Mouse (Mus musculus) liver, embryonic 14.5 days (tissue): Measurements from ENCODE around the gene Faim2. TPM values are rescaled to one million over a fixed set of nuclear protein-coding genes. Genes with fewer than 3 reads are reported as not detected.

Source experiments
- ATAC-seq: fragments of 200-750 bp; cut with Nextera tagmentation; 2 replicates; pipeline ENCODE4 v1.8.0; 2017; ENCODE audit warnings: moderate number of reproducible peaks, mild to moderate bottlenecking, moderate library complexity; ENCODE audit not compliant: insufficient read depth
- DNase-seq, 3 experiments: peaks; one replicate each; pipeline ENCODE4 v3.0.0-alpha.2; 2012 to 2013; ENCODE audit warnings: low read depth in 3 of 3, low spot score in 3 of 3
- H3K27ac ChIP-seq: fragments of 300-500 bp; sonication (generic); 2 replicates; pipeline ENCODE4 v1.5.1; 2014; ENCODE audit warnings: moderate library complexity, mild to moderate bottlenecking, control low read depth, inconsistent platforms
- H3K27me3 ChIP-seq: fragments of 300-500 bp; sonication (generic); 2 replicates; pipeline ENCODE4 v1.6.1; 2014; ENCODE audit warnings: mild to moderate bottlenecking, low read length, moderate library complexity; ENCODE audit not compliant: control insufficient read depth, insufficient read depth
- H3K36me3 ChIP-seq: fragments of 300-500 bp; sonication (generic); replicated peaks from 2 replicates; pipeline ENCODE4 v1.6.1; 2014; ENCODE audit warnings: low read depth; ENCODE audit not compliant: control insufficient read depth, insufficient read depth
- H3K4me1 ChIP-seq, 2 experiments: fragments of 200-500 bp in 1 of 2; fragments of 300-500 bp in 1 of 2; sonication (generic) in 1 of 2; replicated peaks; 2 replicates each; pipeline ENCODE4 v1.6.1; 2012 to 2014; ENCODE audit warnings: antibody characterized with exemption in 1 of 2, inconsistent platforms in 1 of 2, low read length in 1 of 2; ENCODE audit not compliant: control insufficient read depth in 2 of 2, insufficient read depth in 2 of 2
- H3K4me2 ChIP-seq: fragments of 300-500 bp; sonication (generic); 2 replicates; pipeline ENCODE4 v1.6.1; 2014; ENCODE audit warnings: low read depth, mild to moderate bottlenecking, control low read depth, moderate library complexity
- H3K4me3 ChIP-seq, 2 experiments: fragments of 200-500 bp in 1 of 2; fragments of 300-500 bp in 1 of 2; sonication (generic) in 1 of 2; 2 replicates each; pipeline ENCODE4 v1.5.1; 2012 to 2014; ENCODE audit warnings: low read depth in 2 of 2, low read length in 2 of 2, mild to moderate bottlenecking in 2 of 2, control low read depth in 1 of 2, inconsistent platforms in 1 of 2, moderate library complexity in 1 of 2; ENCODE audit not compliant: insufficient read depth in 1 of 2
- H3K9ac ChIP-seq: fragments of 300-500 bp; sonication (generic); replicated peaks from 2 replicates; pipeline ENCODE4 v1.6.1; 2014; ENCODE audit warnings: mild to moderate bottlenecking, control low read depth, moderate library complexity
- H3K9me3 ChIP-seq: fragments of 300-500 bp; sonication (generic); 2 replicates; pipeline ENCODE4 v1.6.1; 2016; ENCODE audit warnings: low read length, mixed read lengths; ENCODE audit not compliant: control insufficient read depth
- CTCF ChIP-seq: IDR thresholded peaks from 2 replicates; pipeline ENCODE4 v1.5.1; 2016; ENCODE audit warnings: antibody characterized with exemption, low read depth, control low read depth
- EP300 ChIP-seq: IDR thresholded peaks from 2 replicates; pipeline ENCODE4 v1.6.1; 2016; ENCODE audit warnings: antibody characterized with exemption, low read depth
- WGBS: fragments of 180-500 bp; shearing (Covaris S2); extraction: QIAGEN DNeasy Blood & Tissue Kit; methylation state at CpG from one replicate; pipeline ENCODE4 v1.1.7; 2014; ENCODE audit not compliant: insufficient replicate concordance; 5-methylcytosine and 5-hydroxymethylcytosine counted together
- polyA plus RNA-seq, 2 experiments: library from polyadenylated mRNA; depleted of rRNA in 1 of 2; stranded (reverse) in 1 of 2; unstranded in 1 of 2; fragments of >200 nt; fragmentation: Nextera tagmentation in 1 of 2; extraction: Ambion mirVana in 1 of 2; gene quantifications; 2 replicates each; pipeline versions ENCODE4 v1.2.1 to v1.2.3; 2012 to 2014

Faim2 gene
- polyA plus RNA-seq, 2 experiments = not detected

DNA sequence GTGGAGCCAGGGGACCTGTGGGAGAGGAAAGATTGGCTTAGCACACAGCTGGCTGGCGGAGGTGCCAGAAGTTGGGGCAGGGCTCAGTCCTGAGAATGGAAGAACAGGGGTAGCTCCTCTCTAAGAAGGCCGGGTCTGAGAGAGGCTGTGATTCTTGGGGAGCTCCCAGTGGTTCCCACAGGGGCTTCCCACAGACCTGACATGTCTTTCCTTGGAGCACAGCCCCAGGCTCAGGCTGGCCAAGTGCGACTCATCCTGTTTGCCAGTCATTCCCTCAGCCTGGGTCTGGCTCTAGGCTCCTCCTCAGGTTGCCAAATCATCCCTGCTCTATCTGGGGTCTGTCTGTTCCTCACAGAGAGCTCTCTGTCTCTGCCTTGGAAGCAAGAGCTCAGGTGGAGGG is 17.3 kb downstream of the Faim2 start:
- no peak overlapping the region for H3K9ac ChIP-seq
- TF ChIP-seq CTCF (no peak), EP300 (no peak)
- WGBS = 48% methylated on average over 3 of the region's 3 CpGs
- no peak overlapping the region for H3K4me3 ChIP-seq
- no peaks in the 10 kb centered on the region; a peak in 1 of 4 replicates for H3K4me1 ChIP-seq
- no peaks in the 10 kb centered on the region for H3K27me3 ChIP-seq
- no peaks in the 10 kb centered on the region for H3K9me3 ChIP-seq
- ATAC-seq (no peak), DNase-seq (no peak)
- no peaks in the 10 kb centered on the region for H3K36me3 ChIP-seq
- no peak overlapping the region for H3K27ac ChIP-seq
- H3K4me2 ChIP-seq = no peak overlapping the region

DNA sequence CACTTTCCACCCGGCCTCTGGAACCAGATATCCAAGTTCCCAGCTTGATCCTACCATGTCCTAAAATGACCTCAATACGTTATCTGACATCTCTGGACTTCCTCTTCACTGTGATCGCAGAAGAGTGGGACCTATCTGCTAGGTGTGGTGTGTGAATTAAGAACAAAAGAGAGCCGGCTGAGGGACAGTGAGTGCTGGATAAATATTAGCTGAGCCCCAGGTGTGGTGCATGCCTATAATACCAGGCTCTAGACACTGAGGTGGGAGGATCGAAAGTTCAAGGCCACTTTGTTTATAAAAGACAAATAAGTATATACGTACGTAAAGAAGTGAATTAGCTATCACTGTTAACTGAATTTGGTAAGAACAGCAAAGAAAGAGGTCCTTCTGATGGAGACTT is 18.1 kb downstream of the Faim2 start:
- Histone ChIP-seq H3K4me3 (no peak overlapping the region), H3K27me3 (no peaks in the 10 kb centered on the region), H3K9me3 (no peaks in the 10 kb centered on the region), H3K9ac (no peak overlapping the region), H3K4me1 (0 out of 4 replicates have a peak, but pooled peaks cover 0 to 2% of the 10 kb centered on the region in 2 experiments), H3K27ac (no peak overlapping the region), H3K4me2 (no peak overlapping the region), H3K36me3 (no peaks in the 10 kb centered on the region)
- no peak for TF ChIP-seq EP300
- no peak for TF ChIP-seq CTCF
- ATAC-seq (no peak), DNase-seq (no peak)
- 39% methylated on average over 7 of the region's 7 CpGs for WGBS

DNA sequence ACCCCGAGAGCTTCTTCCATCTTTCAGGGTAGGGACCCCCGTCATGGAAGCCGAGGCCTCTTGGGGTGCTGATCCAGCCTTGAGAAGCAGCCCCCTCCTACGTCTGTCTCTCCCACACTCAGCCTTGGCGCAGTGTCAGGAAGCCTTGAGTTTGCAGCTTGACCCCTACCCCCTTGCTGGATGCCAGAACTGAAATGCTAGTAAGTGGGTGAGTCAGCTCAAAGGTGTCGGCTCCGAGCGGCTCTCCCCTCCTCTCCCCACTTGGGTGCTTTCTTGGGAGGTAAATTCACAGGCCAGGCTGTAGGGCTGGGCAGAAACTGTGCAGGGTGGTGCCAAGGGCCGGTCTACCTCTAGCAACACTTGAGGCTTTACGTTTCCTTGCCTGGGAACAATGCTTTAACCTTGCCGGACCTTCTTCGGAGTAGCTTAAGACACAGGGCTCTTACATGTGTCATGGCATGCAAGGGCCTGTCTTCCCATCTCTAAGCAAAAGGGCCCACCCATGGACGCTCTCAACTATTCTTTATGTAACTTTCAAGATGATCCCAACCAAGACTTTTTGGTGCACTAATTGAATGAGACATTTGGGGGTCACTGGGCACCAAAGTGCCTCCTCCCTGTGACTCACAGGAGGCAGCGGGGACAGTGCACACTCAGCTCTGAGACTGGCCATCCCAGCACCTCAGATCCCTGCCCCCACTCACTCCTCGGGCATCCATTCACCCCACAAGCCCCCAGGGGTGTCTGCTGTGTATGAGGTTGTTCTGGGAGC is 22.5 kb downstream of the Faim2 start:
- 0 out of 4 replicates have a peak, but pooled peaks cover 0 to 2% of the 10 kb centered on the region in 2 experiments for H3K4me1 ChIP-seq
- no peak overlapping the region for H3K9ac ChIP-seq
- H3K4me3 ChIP-seq = no peak overlapping the region
- DNase-seq = no peak
- no peaks in the 10 kb centered on the region for H3K27me3 ChIP-seq
- H3K4me2 ChIP-seq = no peak overlapping the region
- no peak overlapping the region for H3K27ac ChIP-seq
- no peaks in the 10 kb centered on the region for H3K36me3 ChIP-seq
- H3K9me3 ChIP-seq = no peaks in the 10 kb centered on the region
- WGBS = 61% methylated on average over 15 of the region's 15 CpGs
- no peak for TF ChIP-seq CTCF
- no peak for TF ChIP-seq EP300
- no peak for ATAC-seq

DNA sequence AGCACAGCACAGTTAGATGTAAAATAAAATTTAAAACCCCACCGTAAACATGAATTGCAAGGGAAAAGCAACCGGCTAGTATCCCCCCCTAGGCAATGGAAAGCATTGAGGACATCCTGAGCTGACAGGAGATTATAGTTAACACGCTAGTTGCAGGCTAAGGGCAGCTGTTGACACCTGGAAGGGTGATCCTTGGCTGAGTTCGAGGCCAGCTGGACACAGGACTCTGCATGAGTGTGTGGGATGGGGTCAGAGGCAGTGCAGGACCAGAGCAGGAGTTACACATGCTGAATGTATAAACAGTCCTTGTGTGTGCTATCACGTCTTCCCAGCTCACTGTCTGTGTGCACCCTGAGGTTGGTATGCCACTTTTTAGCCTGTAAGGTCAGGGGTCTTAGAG is 24.7 kb downstream of the Faim2 start:
- DNase-seq (no peak), ATAC-seq (no peak)
- H3K4me2 ChIP-seq = no peak overlapping the region
- H3K9ac ChIP-seq = no peak overlapping the region
- 0 out of 4 replicates have a peak, but pooled peaks cover 0 to 7% of the 10 kb centered on the region in 2 experiments for H3K4me1 ChIP-seq
- no peak overlapping the region for H3K4me3 ChIP-seq
- no peak for TF ChIP-seq EP300
- no peak for TF ChIP-seq CTCF
- 60% methylated on average over 5 of the region's 5 CpGs for whole genome bisulfite sequencing
- no peak overlapping the region for H3K27ac ChIP-seq
- H3K27me3 ChIP-seq = no peaks in the 10 kb centered on the region
- H3K9me3 ChIP-seq = no peaks in the 10 kb centered on the region
- no peaks in the 10 kb centered on the region for H3K36me3 ChIP-seq

DNA sequence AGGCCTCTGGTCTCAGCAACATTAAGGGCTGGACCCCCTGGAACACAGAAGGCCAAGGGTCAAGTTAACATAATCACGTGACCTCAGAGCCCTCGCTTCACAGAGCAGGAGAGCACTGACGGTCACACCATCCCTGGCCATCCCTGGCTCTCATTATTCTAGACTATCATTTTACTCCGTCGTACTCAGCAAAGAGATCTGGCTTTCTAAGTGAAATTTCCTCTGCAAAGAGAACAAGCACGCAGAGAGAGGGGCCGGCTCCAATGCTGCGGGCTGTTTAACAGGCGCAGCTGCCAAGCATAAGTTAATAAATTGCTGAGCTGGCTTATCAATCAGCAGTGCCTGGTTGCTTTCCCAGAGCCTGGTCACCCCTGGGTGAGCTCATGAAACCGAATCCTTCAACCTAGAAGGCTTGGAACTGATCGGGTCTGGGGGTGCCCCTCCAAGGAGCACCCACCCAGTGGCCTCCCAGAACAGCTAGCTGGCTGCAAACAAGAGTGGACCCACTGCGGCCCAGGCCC is 25.6 kb downstream of the Faim2 start:
- Histone ChIP-seq H3K9ac (no peak overlapping the region), H3K4me2 (no peak overlapping the region), H3K4me3 (no peak overlapping the region), H3K4me1 (0 out of 4 replicates have a peak, but pooled peaks cover 0 to 7% of the 10 kb centered on the region in 2 experiments), H3K9me3 (no peaks in the 10 kb centered on the region), H3K27ac (no peak overlapping the region), H3K36me3 (no peaks in the 10 kb centered on the region), H3K27me3 (no peaks in the 10 kb centered on the region)
- DNase-seq (no peak), ATAC-seq (no peak)
- 59% methylated on average over 12 of the region's 12 CpGs for WGBS
- no peak for TF ChIP-seq EP300
- no peak for TF ChIP-seq CTCF
